7 mouse cellular contexts compared by ENCODE assay signal in the genomic region with DNA sequence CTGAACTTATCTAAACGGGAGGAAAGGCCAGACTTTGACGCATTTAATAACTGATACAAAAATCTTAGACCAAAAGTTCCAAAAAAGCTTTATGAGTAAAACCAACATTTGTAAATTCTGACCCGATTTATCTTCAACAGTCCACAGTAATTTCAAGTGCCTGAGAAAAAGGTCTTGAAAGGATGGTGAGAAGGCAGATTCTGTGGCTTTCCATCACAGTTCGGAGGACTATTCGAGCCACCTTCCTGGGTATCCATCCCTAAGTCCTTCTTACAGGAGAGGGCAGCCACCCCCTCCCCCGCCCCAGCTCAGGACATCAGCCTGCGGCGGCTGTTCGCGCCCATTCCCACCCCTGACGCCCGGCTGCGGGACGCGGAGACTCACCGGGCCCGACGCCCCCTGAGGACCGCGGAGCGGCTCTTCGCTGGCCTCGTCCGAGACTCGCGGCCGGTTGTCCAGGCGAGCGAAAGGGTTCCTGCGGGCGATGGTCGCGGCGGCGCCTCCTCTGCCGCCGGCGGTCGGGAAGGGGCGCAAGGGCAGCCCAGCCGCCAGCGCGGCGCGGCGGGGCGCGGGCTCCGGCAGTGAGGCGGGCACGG. TPM values are rescaled to one million over a fixed set of nuclear protein-coding genes. Genes with fewer than 3 reads are reported as not detected.
DNase-seq lines count a peak whose midpoint lies in the region; ATAC-seq and TF ChIP-seq lines count a peak whose summit lies in the region.

No protein-coding gene starts in this region.

- no peak for DNase-seq in thymus, adult 2 months
- DNase-seq in thymus, postnatal 14 days, result no peak
- DNase-seq in forebrain, embryonic 14.5 days (ENCODE audit: low spot score), result peak; percentile 24
- no peak for DNase-seq in liver, embryonic 14.5 days (ENCODE audit: low read depth in 3 of 3, low spot score in 3 of 3)
- no peak for DNase-seq in urinary bladder, postnatal 25 days (ENCODE audit: low spot score)
- no peak for DNase-seq in adrenal gland, adult 18-20 months (ENCODE audit: low spot score in 2 of 2)
- DNase-seq in right cerebral cortex, adult 2 months (ENCODE audit: low spot score in 2 of 2), result no peak

- TF ChIP-seq CTCF in thymus, adult 2 months (IDR thresholded peaks at IDR 0.05; ENCODE audit: borderline replicate concordance, control insufficient read depth, extremely low read depth, insufficient read depth, low read length, poor library complexity), result no peak
- TF ChIP-seq CTCF in liver, embryonic 14.5 days (IDR thresholded peaks at IDR 0.05; ENCODE audit: low read depth), result no peak

- H3K4me1 ChIP-seq in thymus, adult 2 months (replicated peaks; ENCODE audit: control insufficient read depth, insufficient read depth, low read length), result peaks cover 13% of the 10 kb centered on the region
- H3K4me1 ChIP-seq in forebrain, embryonic 14.5 days (ENCODE audit: control insufficient read depth, insufficient read depth, low read length), result peaks cover 8% of the 10 kb centered on the region
- H3K4me1 ChIP-seq in liver, embryonic 14.5 days (replicated peaks; ENCODE audit: control insufficient read depth in 2 of 2, insufficient read depth in 2 of 2, low read length in 1 of 2), result peaks cover 18 to 20% of the 10 kb centered on the region in 2 experiments

- H3K9me3 ChIP-seq in forebrain, embryonic 14.5 days (replicated peaks; ENCODE audit: control insufficient read depth, low read length), result no peaks in the 10 kb centered on the region
- H3K9me3 ChIP-seq in liver, embryonic 14.5 days (ENCODE audit: control insufficient read depth, low read length), result no peaks in the 10 kb centered on the region

- no peaks in the 10 kb centered on the region for H3K27me3 ChIP-seq in thymus, adult 2 months (ENCODE audit: control insufficient read depth, insufficient read depth, low read length)
- no peaks in the 10 kb centered on the region for H3K27me3 ChIP-seq in forebrain, embryonic 14.5 days (replicated peaks; ENCODE audit: control insufficient read depth, insufficient read depth, low read length)
- no peaks in the 10 kb centered on the region for H3K27me3 ChIP-seq in liver, embryonic 14.5 days (ENCODE audit: control insufficient read depth, insufficient read depth, low read length)

- H3K36me3 ChIP-seq in thymus, adult 2 months (ENCODE audit: control insufficient read depth, insufficient read depth, low read length), result peaks cover 12% of the 10 kb centered on the region
- peaks cover 32% of the 10 kb centered on the region for H3K36me3 ChIP-seq in forebrain, embryonic 14.5 days (ENCODE audit: control insufficient read depth, insufficient read depth, low read length)
- H3K36me3 ChIP-seq in liver, embryonic 14.5 days (replicated peaks; ENCODE audit: control insufficient read depth, insufficient read depth, low read depth), result peaks cover 30% of the 10 kb centered on the region

- H3K4me3 ChIP-seq in thymus, adult 2 months (ENCODE audit: control insufficient read depth, insufficient read depth, low read length), result peak overlapping the region; percentile 58
- H3K4me3 ChIP-seq in forebrain, embryonic 14.5 days (ENCODE audit: low read depth, low read length), result peak overlapping the region; percentile 85
- peak overlapping the region; percentile 94 to 97 for H3K4me3 ChIP-seq in liver, embryonic 14.5 days (ENCODE audit: insufficient read depth in 1 of 2, low read depth in 2 of 2, low read length in 2 of 2)

- H3K9ac ChIP-seq in forebrain, embryonic 14.5 days (ENCODE audit: low read length), result peak overlapping the region; percentile 90
- peak overlapping the region; percentile 99 for H3K9ac ChIP-seq in liver, embryonic 14.5 days (replicated peaks)

- no peak overlapping the region for H3K27ac ChIP-seq in thymus, adult 2 months (ENCODE audit: control insufficient read depth, insufficient read depth, low read length)
- peak overlapping the region; percentile 80 for H3K27ac ChIP-seq in forebrain, embryonic 14.5 days (ENCODE audit: low read depth, low read length)
- peak overlapping the region; percentile 70 for H3K27ac ChIP-seq in liver, embryonic 14.5 days

- TF ChIP-seq EP300 in liver, embryonic 14.5 days (IDR thresholded peaks at IDR 0.05; ENCODE audit: low read depth), result no peak

- WGBS in thymus, adult 2 months, result 2% methylated on average over 51 of the region's 51 CpGs
- WGBS in forebrain, embryonic 14.5 days, result under 1% methylated on average over 51 of the region's 51 CpGs
- WGBS in liver, embryonic 14.5 days (ENCODE audit: insufficient replicate concordance), result 1% methylated on average over 47 of the region's 51 CpGs

- no peak; the same call in 1 of the 2 replicates for TF ChIP-seq POLR2A in thymus, adult 2 months (IDR thresholded peaks at IDR 0.05; ENCODE audit: control insufficient read depth, extremely low read depth, insufficient read depth, low read length, poor library complexity)

- H3K4me2 ChIP-seq in forebrain, embryonic 14.5 days (ENCODE audit: low read length), result peak overlapping the region; percentile 75
- peak overlapping the region; percentile 94 for H3K4me2 ChIP-seq in liver, embryonic 14.5 days (ENCODE audit: low read depth)

- ATAC-seq in forebrain, embryonic 14.5 days, result peak; percentile 64
- ATAC-seq in liver, embryonic 14.5 days (ENCODE audit: insufficient read depth), result peak; percentile 49

RNA-seq across cellular contexts. Expression of a gene that starts 0.4 kb away (rescaled TPM):
- polyA plus RNA-seq in thymus, adult 2 months (2012; rRNA removed), result 19.5 and 28.8 TPM in 2 replicates
- 15.3 and 19.9 TPM in 2 replicates for polyA plus RNA-seq in forebrain, embryonic 14.5 days (2014; fragmentation: Nextera tagmentation; extraction: Ambion mirVana)
- 13.8 and 26.2 TPM in 2 replicates for polyA plus RNA-seq in liver, embryonic 14.5 days (2012; rRNA removed)
- polyA plus RNA-seq in liver, embryonic 14.5 days (2014; fragmentation: Nextera tagmentation; extraction: Ambion mirVana), result 32.0 and 32.8 TPM in 2 replicates
- 1 to 10 TPM; 7.5 to 7.8 TPM for total RNA-seq in adrenal gland, adult 18-20 months (2021)

RNA-seq across cellular contexts. Expression of a gene that starts 40.7 kb away (rescaled TPM):
- 19.1 and 21.7 TPM in 2 replicates for polyA plus RNA-seq in thymus, adult 2 months (2012; rRNA removed)
- 104 and 119 TPM in 2 replicates for polyA plus RNA-seq in forebrain, embryonic 14.5 days (2014; fragmentation: Nextera tagmentation; extraction: Ambion mirVana)
- 12.1 and 17.9 TPM in 2 replicates for polyA plus RNA-seq in liver, embryonic 14.5 days (2012; rRNA removed)
- 29.7 and 32.3 TPM in 2 replicates for polyA plus RNA-seq in liver, embryonic 14.5 days (2014; fragmentation: Nextera tagmentation; extraction: Ambion mirVana)
- total RNA-seq in adrenal gland, adult 18-20 months (2021), result 10 to 100 TPM; 45.9 TPM

RNA-seq across cellular contexts. Expression of a gene that starts 40.8 kb away (rescaled TPM):
- polyA plus RNA-seq in thymus, adult 2 months (2012; rRNA removed), result 258 and 261 TPM in 2 replicates
- polyA plus RNA-seq in forebrain, embryonic 14.5 days (2014; fragmentation: Nextera tagmentation; extraction: Ambion mirVana), result 126 and 131 TPM in 2 replicates
- 48.2 and 64.2 TPM in 2 replicates for polyA plus RNA-seq in liver, embryonic 14.5 days (2012; rRNA removed)
- 42.9 and 45.0 TPM in 2 replicates for polyA plus RNA-seq in liver, embryonic 14.5 days (2014; fragmentation: Nextera tagmentation; extraction: Ambion mirVana)
- 100 to 1,000 TPM; 215 to 253 TPM for total RNA-seq in adrenal gland, adult 18-20 months (2021)

RNA-seq across cellular contexts. Expression of a gene that starts 41.0 kb away (rescaled TPM):
- 8.9 and 12.9 TPM in 2 replicates for polyA plus RNA-seq in thymus, adult 2 months (2012; rRNA removed)
- 54.2 and 63.7 TPM in 2 replicates for polyA plus RNA-seq in forebrain, embryonic 14.5 days (2014; fragmentation: Nextera tagmentation; extraction: Ambion mirVana)
- 46.8 and 54.4 TPM in 2 replicates for polyA plus RNA-seq in liver, embryonic 14.5 days (2012; rRNA removed)
- polyA plus RNA-seq in liver, embryonic 14.5 days (2014; fragmentation: Nextera tagmentation; extraction: Ambion mirVana), result 30.6 and 31.4 TPM in 2 replicates
- 10 to 100 TPM; 36.5 to 49.3 TPM for total RNA-seq in adrenal gland, adult 18-20 months (2021)

RNA-seq across cellular contexts. Expression of a gene that starts 41.4 kb away (rescaled TPM):
- 44.6 and 48.6 TPM in 2 replicates for polyA plus RNA-seq in thymus, adult 2 months (2012; rRNA removed)
- polyA plus RNA-seq in forebrain, embryonic 14.5 days (2014; fragmentation: Nextera tagmentation; extraction: Ambion mirVana), result 64.9 and 66.7 TPM in 2 replicates
- 35.1 and 42.3 TPM in 2 replicates for polyA plus RNA-seq in liver, embryonic 14.5 days (2012; rRNA removed)
- 61.3 and 75.1 TPM in 2 replicates for polyA plus RNA-seq in liver, embryonic 14.5 days (2014; fragmentation: Nextera tagmentation; extraction: Ambion mirVana)
- total RNA-seq in adrenal gland, adult 18-20 months (2021), result 100 to 1,000 TPM in 1 of 2 experiments, 10 to 100 TPM in 1; 86.9 to 108 TPM
